Mouse (Mus musculus): ENCODE data around the gene Zcchc14. TPM values are rescaled to one million over a fixed set of nuclear protein-coding genes. Genes with fewer than 3 reads are reported as not detected.

Zcchc14 gene
- polyA plus RNA-seq, 1 experiment from 2014 or later = 20.1 TPM

GRCm38 (mm10) chr8:121557746-121558145 is 95.0 kb downstream of the Zcchc14 start:
- Histone ChIP-seq H3K4me2 (replicated peaks) (no peak overlapping the region), H3K4me1 (no peaks in the 10 kb centered on the region), H3K9me3 (no peaks in the 10 kb centered on the region), H3K27ac (no peak overlapping the region), H3K4me3 (no peak overlapping the region), H3K27me3 (no peaks in the 10 kb centered on the region), H3K9ac (no peak overlapping the region), H3K36me3 (peaks cover 69% of the 10 kb centered on the region)
- 80% methylated on average over 11 of the region's 11 CpGs for WGBS
- no peak for ATAC-seq (ENCODE audit: low FRiP score, low read depth)

DNA sequence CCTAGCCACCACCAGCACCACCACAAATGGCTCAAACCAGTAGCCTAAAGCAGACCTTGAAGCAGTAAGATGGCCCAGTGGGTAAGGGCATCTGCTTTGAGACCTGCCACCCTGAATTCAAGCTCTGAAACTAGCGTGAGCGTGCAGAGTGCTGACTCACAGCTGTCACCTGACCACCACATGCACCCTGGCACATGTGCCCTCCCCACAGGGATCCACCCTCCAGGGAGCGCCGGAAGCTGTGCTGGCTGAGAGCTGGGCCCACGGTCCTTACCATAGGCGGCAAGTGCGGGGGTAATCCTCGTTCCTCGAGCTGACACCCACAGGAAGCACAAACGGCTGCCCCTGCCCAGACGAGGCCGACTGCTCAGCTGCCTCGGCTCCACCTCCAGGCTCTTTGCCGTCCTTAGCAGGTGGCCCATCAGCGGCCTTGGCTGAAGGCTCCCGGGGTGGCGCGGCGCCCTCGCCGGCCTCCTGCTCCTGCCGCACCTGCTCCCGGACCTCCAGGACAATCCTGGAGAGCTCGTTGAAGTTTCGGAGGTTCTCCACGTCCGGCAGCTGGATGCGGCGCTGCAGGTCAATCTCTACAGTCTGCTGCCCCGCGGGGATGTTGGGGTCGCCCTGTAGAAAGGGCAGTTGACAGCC is 98.7 kb downstream of the Zcchc14 start:
- Histone ChIP-seq H3K4me3 (no peak overlapping the region), H3K4me2 (replicated peaks) (no peak overlapping the region), H3K27me3 (no peaks in the 10 kb centered on the region), H3K9ac (no peak overlapping the region), H3K27ac (no peak overlapping the region), H3K9me3 (no peaks in the 10 kb centered on the region), H3K36me3 (peaks cover 89% of the 10 kb centered on the region), H3K4me1 (no peaks in the 10 kb centered on the region)
- WGBS = 94% methylated on average over 32 of the region's 32 CpGs
- ATAC-seq (ENCODE audit: low FRiP score, low read depth) = no peak

DNA sequence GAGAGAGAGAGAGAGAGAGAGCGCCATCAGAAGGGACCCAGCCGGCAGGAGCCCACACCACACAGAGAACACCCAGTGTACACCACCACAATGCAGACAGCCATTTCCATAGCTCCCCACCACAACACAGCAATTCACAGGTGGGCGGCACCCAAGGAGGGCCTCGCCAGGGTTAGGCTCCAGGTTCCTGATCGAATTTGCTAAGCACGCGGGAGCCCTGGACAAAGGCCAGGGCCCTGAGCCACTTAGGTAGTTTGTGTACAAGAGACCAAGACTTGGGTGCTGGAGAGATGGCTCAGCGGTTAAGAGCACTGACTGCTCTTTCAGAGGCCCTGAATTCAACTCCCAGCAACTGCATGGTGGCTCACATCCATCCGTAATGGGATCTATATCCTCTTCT is 100.2 kb downstream of the Zcchc14 start:
- Histone ChIP-seq H3K27ac (no peak overlapping the region), H3K9ac (no peak overlapping the region), H3K9me3 (no peaks in the 10 kb centered on the region), H3K27me3 (no peaks in the 10 kb centered on the region), H3K4me3 (no peak overlapping the region), H3K4me1 (no peaks in the 10 kb centered on the region), H3K36me3 (peaks cover 75% of the 10 kb centered on the region), H3K4me2 (replicated peaks) (no peak overlapping the region)
- ATAC-seq (ENCODE audit: low FRiP score, low read depth) = no peak
- WGBS = 94% methylated on average over 9 of the region's 9 CpGs

DNA sequence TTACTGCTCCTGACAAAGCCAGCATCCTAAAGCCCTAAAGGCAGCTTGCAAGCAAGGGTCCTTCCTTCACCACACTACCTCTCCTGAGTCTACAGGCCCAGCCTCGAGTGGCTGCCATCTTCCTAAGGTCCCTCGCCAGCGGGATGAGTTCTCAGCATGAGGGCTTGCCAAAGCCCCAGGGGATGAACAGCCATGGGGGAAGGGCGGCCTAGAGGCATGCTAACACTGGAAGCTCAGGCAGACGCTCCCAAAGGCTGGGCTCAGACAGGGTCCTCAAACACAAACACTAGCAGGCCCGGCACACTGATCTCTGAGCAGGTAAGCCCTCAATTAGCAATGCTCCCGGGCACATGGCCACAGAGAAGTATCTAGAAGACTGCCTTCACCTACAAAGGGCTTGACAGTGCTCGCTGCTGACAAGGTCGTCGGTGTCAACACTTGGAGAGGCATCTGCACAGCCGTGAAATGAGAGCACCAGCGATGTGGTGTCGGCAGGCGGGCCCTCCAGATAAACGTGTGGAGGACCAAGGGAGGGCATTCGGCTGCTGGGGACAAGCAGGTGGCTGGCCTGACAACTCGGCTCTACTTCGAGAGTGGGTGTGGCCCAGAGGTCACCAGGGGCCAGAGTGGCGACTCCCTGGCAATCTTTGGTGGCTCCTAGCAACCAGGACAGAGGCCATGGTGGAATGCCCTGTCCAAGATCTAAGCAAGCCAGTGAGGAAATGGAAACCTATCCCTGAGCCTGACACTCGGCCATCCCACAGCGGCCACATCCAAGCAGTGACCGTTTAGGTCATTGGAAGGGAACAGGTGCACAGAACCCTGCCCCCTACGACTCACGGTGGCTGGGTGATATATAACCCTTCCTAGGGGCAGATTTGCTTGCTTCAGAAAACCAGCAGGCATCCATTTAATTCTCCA is 101.4 kb downstream of the Zcchc14 start:
- no peak for ATAC-seq (ENCODE audit: low FRiP score, low read depth)

DNA sequence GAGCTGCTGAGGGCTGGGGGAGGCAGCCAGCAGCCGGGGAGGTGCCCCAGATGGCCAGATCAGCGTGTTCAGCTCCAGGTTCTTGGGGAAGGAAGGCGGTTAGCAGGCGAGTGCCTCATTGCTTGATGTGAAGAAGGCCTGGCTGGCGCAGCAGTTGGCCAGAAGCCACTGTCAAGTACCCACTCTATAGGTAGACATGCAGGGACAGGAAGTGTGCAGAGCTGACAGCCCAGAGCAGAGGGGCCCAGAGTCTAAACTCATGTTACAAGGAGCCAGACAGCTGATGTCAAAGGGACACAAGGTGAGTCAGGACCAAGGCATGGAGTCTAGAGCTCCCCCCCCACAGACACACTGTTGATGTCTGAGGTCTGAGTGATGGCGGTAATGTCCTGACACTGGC is 102.6 kb downstream of the Zcchc14 start:
- H3K4me1 ChIP-seq = no peaks in the 10 kb centered on the region
- no peak overlapping the region for H3K4me2 ChIP-seq (replicated peaks)
- ATAC-seq (ENCODE audit: low FRiP score, low read depth) = no peak
- WGBS = 85% methylated on average over 6 of the region's 6 CpGs
- no peak overlapping the region for H3K27ac ChIP-seq
- no peak overlapping the region for H3K4me3 ChIP-seq
- no peaks in the 10 kb centered on the region for H3K9me3 ChIP-seq
- H3K27me3 ChIP-seq = peaks cover 2% of the 10 kb centered on the region; the same call in 1 of the 2 replicates
- H3K9ac ChIP-seq = no peak overlapping the region
- peaks cover 60% of the 10 kb centered on the region for H3K36me3 ChIP-seq

More for the DNA sequence above, 101.4 kb downstream of the Zcchc14 start:
- no peaks in the 10 kb centered on the region for H3K4me1 ChIP-seq
- WGBS = 74% methylated on average over 24 of the region's 24 CpGs
- H3K27me3 ChIP-seq = no peaks in the 10 kb centered on the region
- H3K4me2 ChIP-seq (replicated peaks) = no peak overlapping the region
- no peak overlapping the region for H3K4me3 ChIP-seq
- H3K9me3 ChIP-seq = no peaks in the 10 kb centered on the region
- H3K9ac ChIP-seq = no peak overlapping the region
- H3K27ac ChIP-seq = no peak overlapping the region
- peaks cover 70% of the 10 kb centered on the region for H3K36me3 ChIP-seq

Other genes with a start within 250 kb of the Zcchc14 start
- gene 1700018B08Rik, start 108.6 kb downstream of the Zcchc14 start, polyA plus RNA-seq (2015; fragmentation: Nextera tagmentation; extraction: Ambion mirVana) = not detected in 2 replicates
- gene Fbxo31, start 74.1 kb downstream of the Zcchc14 start, polyA plus RNA-seq (2015; fragmentation: Nextera tagmentation; extraction: Ambion mirVana) = 17.6 and 19.3 TPM in 2 replicates
- gene Map1lc3b, start 62.5 kb downstream of the Zcchc14 start, polyA plus RNA-seq (2015; fragmentation: Nextera tagmentation; extraction: Ambion mirVana) = 189 and 193 TPM in 2 replicates
- gene Jph3, start 76.7 kb upstream of the Zcchc14 start, polyA plus RNA-seq (2015; fragmentation: Nextera tagmentation; extraction: Ambion mirVana) = 0.81 and 1.0 TPM in 2 replicates
- 40.9 and 41.3 TPM in 2 replicates for gene Klhdc4, start 176.7 kb upstream of the Zcchc14 start, polyA plus RNA-seq (2015; fragmentation: Nextera tagmentation; extraction: Ambion mirVana)